Mouse (Mus musculus) hindbrain, embryonic 11.5 days (tissue): ENCODE measurements at regions not wholly inside any gene's neighbourhood (a gene's known extent, or its start where the extent isn't known, plus 50 kb on each side); places are given as distances from the start of the nearest gene placed in this dataset.

Experiments used
- ATAC-seq: fragments of 200-750 bp; cut with Nextera tagmentation; 2 replicates; pipeline ENCODE4 v1.8.0; 2017; ENCODE audit warnings: mild to moderate bottlenecking, moderate TSS enrichment, moderate library complexity; ENCODE audit not compliant: low FRiP score
- DNase-seq: peaks from one replicate; pipeline ENCODE4 v3.0.0-alpha.2; 2015; ENCODE audit warnings: low spot score
- H3K27ac ChIP-seq: fragments of 300-500 bp; sonication (generic); 2 replicates; pipeline ENCODE4 v1.5.1; 2014; ENCODE audit warnings: mild to moderate bottlenecking, low read depth, low read length
- H3K27me3 ChIP-seq: fragments of 300-500 bp; sonication (generic); 2 replicates; pipeline ENCODE4 v1.6.1; 2014; ENCODE audit warnings: mild to moderate bottlenecking, low read length, moderate library complexity, mixed read lengths; ENCODE audit not compliant: control insufficient read depth, insufficient read depth
- H3K36me3 ChIP-seq: fragments of 300-500 bp; sonication (generic); 2 replicates; pipeline ENCODE4 v1.6.1; 2014; ENCODE audit warnings: mild to moderate bottlenecking, low read length, moderate library complexity, mixed read lengths; ENCODE audit not compliant: control insufficient read depth, insufficient read depth
- H3K4me1 ChIP-seq: fragments of 300-500 bp; sonication (generic); replicated peaks from 2 replicates; pipeline ENCODE4 v1.6.1; 2014; ENCODE audit warnings: low read length, mixed read lengths; ENCODE audit not compliant: control insufficient read depth, insufficient read depth
- H3K4me2 ChIP-seq: fragments of 300-500 bp; sonication (generic); replicated peaks from 2 replicates; pipeline ENCODE4 v1.6.1; 2014; ENCODE audit warnings: mild to moderate bottlenecking, low read depth, low read length
- H3K4me3 ChIP-seq: fragments of 300-500 bp; sonication (generic); 2 replicates; pipeline ENCODE4 v1.5.1; 2014; ENCODE audit warnings: low read depth, low read length
- H3K9ac ChIP-seq: fragments of 300-500 bp; sonication (generic); 2 replicates; pipeline ENCODE4 v1.6.1; 2014; ENCODE audit warnings: low read depth, low read length
- H3K9me3 ChIP-seq: fragments of 300-500 bp; sonication (generic); 2 replicates; pipeline ENCODE4 v1.6.1; 2016; ENCODE audit warnings: low read length; ENCODE audit not compliant: control insufficient read depth
- WGBS: fragments of 180-500 bp; shearing (Covaris S2); extraction: QIAGEN DNeasy Blood & Tissue Kit; methylation state at CpG from one replicate; pipeline ENCODE4 v1.1.7; 2014; 5-methylcytosine and 5-hydroxymethylcytosine counted together

GRCm38 (mm10) chr4:58643371-58643770, 89.7 kb upstream of the Lpar1 start:
- H3K4me2 ChIP-seq, result no peak overlapping the region
- no peak overlapping the region for H3K27ac ChIP-seq
- H3K27me3 ChIP-seq, result no peaks in the 10 kb centered on the region
- 52% methylated on average over 4 of the region's 4 CpGs for WGBS
- no peaks in the 10 kb centered on the region for H3K9me3 ChIP-seq
- no peak overlapping the region for H3K4me3 ChIP-seq
- no peaks in the 10 kb centered on the region for H3K36me3 ChIP-seq
- ATAC-seq, result no peak
- no peaks in the 10 kb centered on the region for H3K4me1 ChIP-seq
- H3K9ac ChIP-seq, result no peak overlapping the region
- no peak for DNase-seq

GRCm38 (mm10) chr4:58642236-58642635, 88.5 kb upstream of the Lpar1 start:
- Histone ChIP-seq H3K4me2 (no peak overlapping the region), H3K4me3 (no peak overlapping the region), H3K27ac (no peak overlapping the region), H3K4me1 (no peaks in the 10 kb centered on the region), H3K27me3 (no peaks in the 10 kb centered on the region), H3K9ac (no peak overlapping the region), H3K36me3 (no peaks in the 10 kb centered on the region), H3K9me3 (no peaks in the 10 kb centered on the region)
- ATAC-seq (no peak), DNase-seq (no peak)
- WGBS, result 94% methylated on average over 10 of the region's 10 CpGs

- Histone ChIP-seq H3K36me3 (no peaks in the 10 kb centered on the region), H3K4me2 (no peak overlapping the region), H3K9me3 (no peaks in the 10 kb centered on the region), H3K4me1 (no peaks in the 10 kb centered on the region), H3K27me3 (no peaks in the 10 kb centered on the region), H3K4me3 (no peak overlapping the region), H3K9ac (no peak overlapping the region), H3K27ac (no peak overlapping the region)
- WGBS, result 78% methylated on average over 1 of the region's 1 CpGs
- DNase-seq (no peak), ATAC-seq (no peak)
Measured at GRCm38 (mm10) chr4:58632696-58633095, 79.0 kb upstream of the Lpar1 start.

GRCm38 (mm10) chr4:58631415-58631814, 77.7 kb upstream of the Lpar1 start:
- Histone ChIP-seq H3K9me3 (no peaks in the 10 kb centered on the region), H3K4me1 (no peaks in the 10 kb centered on the region), H3K4me2 (no peak overlapping the region), H3K9ac (no peak overlapping the region), H3K36me3 (no peaks in the 10 kb centered on the region), H3K27ac (no peak overlapping the region), H3K27me3 (no peaks in the 10 kb centered on the region), H3K4me3 (no peak overlapping the region)
- 82% methylated on average over 4 of the region's 4 CpGs for WGBS
- ATAC-seq (no peak), DNase-seq (peak; percentile 12)

GRCm38 (mm10) chr4:58627021-58627420, 73.3 kb upstream of the Lpar1 start:
- Histone ChIP-seq H3K27me3 (no peaks in the 10 kb centered on the region), H3K4me1 (no peaks in the 10 kb centered on the region), H3K9ac (no peak overlapping the region), H3K4me2 (no peak overlapping the region), H3K4me3 (no peak overlapping the region), H3K27ac (no peak overlapping the region), H3K36me3 (no peaks in the 10 kb centered on the region), H3K9me3 (no peaks in the 10 kb centered on the region)
- 58% methylated on average over 7 of the region's 7 CpGs for WGBS
- ATAC-seq (no peak), DNase-seq (no peak)

- H3K27me3 ChIP-seq, result no peaks in the 10 kb centered on the region
- no peaks in the 10 kb centered on the region for H3K4me1 ChIP-seq
- ATAC-seq (no peak), DNase-seq (no peak)
- no peak overlapping the region for H3K4me2 ChIP-seq
- no peaks in the 10 kb centered on the region for H3K9me3 ChIP-seq
- no peak overlapping the region for H3K9ac ChIP-seq
- H3K4me3 ChIP-seq, result no peak overlapping the region
- H3K36me3 ChIP-seq, result no peaks in the 10 kb centered on the region
- WGBS, result 78% methylated on average over 3 of the region's 3 CpGs
- H3K27ac ChIP-seq, result no peak overlapping the region
Measured at GRCm38 (mm10) chr4:58624059-58624458, 70.4 kb upstream of the Lpar1 start.

GRCm38 (mm10) chr4:58620641-58621040, 66.9 kb upstream of the Lpar1 start:
- no peaks in the 10 kb centered on the region for H3K9me3 ChIP-seq
- H3K4me1 ChIP-seq, result no peaks in the 10 kb centered on the region
- no peak overlapping the region for H3K4me3 ChIP-seq
- H3K27me3 ChIP-seq, result no peaks in the 10 kb centered on the region
- H3K9ac ChIP-seq, result no peak overlapping the region
- no peak overlapping the region for H3K4me2 ChIP-seq
- H3K36me3 ChIP-seq, result no peaks in the 10 kb centered on the region
- no peak overlapping the region for H3K27ac ChIP-seq
- 91% methylated on average over 3 of the region's 3 CpGs for WGBS
- DNase-seq (no peak), ATAC-seq (no peak)

GRCm38 (mm10) chr4:58617261-58617660, 63.6 kb upstream of the Lpar1 start:
- Histone ChIP-seq H3K4me2 (no peak overlapping the region), H3K9me3 (no peaks in the 10 kb centered on the region), H3K9ac (no peak overlapping the region), H3K4me3 (no peak overlapping the region), H3K4me1 (no peaks in the 10 kb centered on the region), H3K27me3 (no peaks in the 10 kb centered on the region), H3K36me3 (no peaks in the 10 kb centered on the region), H3K27ac (no peak overlapping the region)
- no peak for DNase-seq
- no peak for ATAC-seq
- 93% methylated on average over 3 of the region's 3 CpGs for WGBS

GRCm38 (mm10) chr4:58613536-58613935, 59.8 kb upstream of the Lpar1 start:
- H3K27me3 ChIP-seq, result no peaks in the 10 kb centered on the region
- H3K9me3 ChIP-seq, result no peaks in the 10 kb centered on the region
- WGBS, result 72% methylated on average over 6 of the region's 6 CpGs
- no peak overlapping the region for H3K4me2 ChIP-seq
- H3K4me3 ChIP-seq, result no peak overlapping the region
- no peak overlapping the region for H3K9ac ChIP-seq
- ATAC-seq, result no peak
- no peaks in the 10 kb centered on the region for H3K36me3 ChIP-seq
- DNase-seq, result no peak
- H3K27ac ChIP-seq, result no peak overlapping the region
- no peaks in the 10 kb centered on the region for H3K4me1 ChIP-seq
